Mouse (Mus musculus) intestine, embryonic 14.5 days (tissue): ENCODE measurements at regions not wholly inside any gene's neighbourhood (a gene's known extent, or its start where the extent isn't known, plus 50 kb on each side); places are given as distances from the start of the nearest gene placed in this dataset.

Source experiments
- ATAC-seq: fragments of 200-750 bp; cut with Nextera tagmentation; replicated peaks from 2 replicates; pipeline ENCODE4 v1.8.0; 2017; ENCODE audit warnings: low read depth, moderate number of reproducible peaks, moderate TSS enrichment, moderate library complexity; ENCODE audit not compliant: low FRiP score, low TSS enrichment
- DNase-seq: peaks from one replicate; pipeline ENCODE4 v3.0.0-alpha.2; 2018; ENCODE audit warnings: low spot score
- H3K27ac ChIP-seq: fragments of 300-500 bp; sonication (generic); 2 replicates; pipeline ENCODE4 v1.5.1; 2014; ENCODE audit warnings: low read depth, mild to moderate bottlenecking, control low read depth
- H3K27me3 ChIP-seq: fragments of 300-500 bp; sonication (generic); replicated peaks from 2 replicates; pipeline ENCODE4 v1.6.1; 2014; ENCODE audit warnings: low read length, control low read depth; ENCODE audit not compliant: control insufficient read depth, insufficient read depth
- H3K36me3 ChIP-seq: fragments of 300-500 bp; sonication (generic); 2 replicates; pipeline ENCODE4 v1.6.1; 2014; ENCODE audit warnings: low read length, control low read depth; ENCODE audit not compliant: control insufficient read depth, insufficient read depth
- H3K4me1 ChIP-seq: fragments of 300-500 bp; sonication (generic); replicated peaks from 2 replicates; pipeline ENCODE4 v1.6.1; 2014; ENCODE audit warnings: low read length, control low read depth, mixed read lengths; ENCODE audit not compliant: control insufficient read depth, insufficient read depth
- H3K4me2 ChIP-seq: fragments of 300-500 bp; sonication (generic); 2 replicates; pipeline ENCODE4 v1.6.1; 2014; ENCODE audit warnings: low read length
- H3K4me3 ChIP-seq: fragments of 300-500 bp; sonication (generic); 2 replicates; pipeline ENCODE4 v1.5.1; 2014; ENCODE audit warnings: low read depth, low read length, control low read depth, mixed read lengths
- H3K9ac ChIP-seq: fragments of 300-500 bp; sonication (generic); 2 replicates; pipeline ENCODE4 v1.6.1; 2014; ENCODE audit warnings: mild to moderate bottlenecking, low read length
- H3K9me3 ChIP-seq: fragments of 300-500 bp; sonication (generic); 2 replicates; pipeline ENCODE4 v1.6.1; 2016; ENCODE audit warnings: low read length, control low read depth; ENCODE audit not compliant: control insufficient read depth
- WGBS: fragments of 180-500 bp; shearing (Covaris S2); extraction: QIAGEN DNeasy Blood & Tissue Kit; methylation state at CpG from one replicate; pipeline ENCODE4 v1.1.7; 2014; 5-methylcytosine and 5-hydroxymethylcytosine counted together

DNA sequence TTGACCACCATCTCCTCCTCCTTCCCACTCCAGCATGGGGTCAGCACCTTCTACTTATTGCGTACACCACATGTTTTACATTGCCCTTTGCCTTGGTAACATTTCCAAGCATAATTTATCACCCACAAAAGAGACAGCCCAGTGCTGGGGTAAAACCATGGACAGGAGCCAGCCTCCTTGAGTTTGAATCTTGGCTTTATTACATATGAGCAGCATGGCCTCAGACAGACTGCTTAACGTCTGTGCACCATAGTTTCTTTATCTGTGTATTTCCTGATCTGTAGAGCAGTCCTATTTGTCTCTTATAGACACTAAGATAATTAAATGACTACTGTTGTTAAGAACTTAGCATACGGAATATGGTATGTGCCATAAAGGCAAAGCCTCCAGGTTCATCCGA is 154.0 kb upstream of the Kif2a start:
- H3K9ac ChIP-seq = no peak overlapping the region
- ATAC-seq = no peak
- no peaks in the 10 kb centered on the region for H3K27me3 ChIP-seq
- H3K9me3 ChIP-seq = no peaks in the 10 kb centered on the region
- H3K4me1 ChIP-seq = no peaks in the 10 kb centered on the region
- no peaks in the 10 kb centered on the region for H3K36me3 ChIP-seq
- whole genome bisulfite sequencing = 67% methylated on average over 4 of the region's 4 CpGs
- no peak overlapping the region for H3K27ac ChIP-seq
- H3K4me2 ChIP-seq = no peak overlapping the region
- DNase-seq = no peak
- H3K4me3 ChIP-seq = no peak overlapping the region

DNA sequence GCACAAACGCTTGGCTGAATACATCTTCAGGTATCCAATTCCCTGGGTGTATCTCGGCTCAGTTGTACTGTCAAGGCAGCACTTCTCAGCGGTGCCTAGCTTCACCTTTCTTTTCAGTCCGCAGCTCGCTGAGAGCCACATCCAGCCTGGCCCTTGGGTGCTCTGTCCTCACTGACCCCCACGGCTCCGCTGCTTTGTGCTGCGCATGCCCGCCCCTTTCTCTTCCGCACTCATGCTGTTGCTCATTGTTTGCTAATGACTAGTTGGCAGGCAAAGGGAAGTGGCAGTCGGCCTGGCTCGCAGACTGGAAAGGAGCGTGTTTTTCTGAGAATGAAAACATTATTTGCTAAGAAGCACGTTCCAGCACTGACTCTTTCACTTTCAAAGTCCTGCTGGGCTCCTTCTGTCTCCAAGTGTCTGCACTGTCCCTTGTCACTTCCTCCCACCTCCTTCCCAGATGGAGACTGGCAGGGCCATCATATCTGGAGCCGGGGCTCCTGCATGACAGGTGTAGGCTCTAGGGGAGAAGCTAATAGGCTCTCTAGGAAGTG is 146.7 kb upstream of the Kif2a start:
- H3K27me3 ChIP-seq = no peaks in the 10 kb centered on the region
- peak overlapping the region; percentile 18; the same call in 1 of the 2 replicates for H3K9ac ChIP-seq
- peak overlapping the region; percentile 22 for H3K4me3 ChIP-seq
- peak; percentile 63 for DNase-seq
- 19% methylated on average over 15 of the region's 15 CpGs for WGBS
- no peak for ATAC-seq
- no peak overlapping the region for H3K27ac ChIP-seq
- H3K36me3 ChIP-seq = no peaks in the 10 kb centered on the region
- no peaks in the 10 kb centered on the region for H3K9me3 ChIP-seq
- 0 out of 2 replicates have a peak, but pooled peaks cover 4% of the 10 kb centered on the region for H3K4me1 ChIP-seq
- peak overlapping the region; percentile 53 for H3K4me2 ChIP-seq

- Histone ChIP-seq H3K4me3 (peak overlapping the region; percentile 22; the same call in 1 of the 2 replicates), H3K9ac (0 out of 2 replicates have a peak overlapping the region, but pooled peaks have one; percentile 18), H3K36me3 (no peaks in the 10 kb centered on the region), H3K4me1 (0 out of 2 replicates have a peak, but pooled peaks cover 4% of the 10 kb centered on the region), H3K27ac (no peak overlapping the region), H3K27me3 (no peaks in the 10 kb centered on the region), H3K9me3 (no peaks in the 10 kb centered on the region), H3K4me2 (peak overlapping the region; percentile 53)
- ATAC-seq (no peak), DNase-seq (no peak)
- WGBS = 80% methylated on average over 10 of the region's 10 CpGs
Measured at GRCm38 (mm10) chr13:107167856-107168598, 146.1 kb upstream of the Kif2a start.

- no peaks in the 10 kb centered on the region for H3K27me3 ChIP-seq
- 83% methylated on average over 5 of the region's 5 CpGs for WGBS
- DNase-seq = no peak
Measured at GRCm38 (mm10) chr13:107151548-107151947, 129.6 kb upstream of the Kif2a start.

GRCm38 (mm10) chr13:107141209-107141608 is 119.3 kb upstream of the Kif2a start:
- Histone ChIP-seq H3K27ac (no peak overlapping the region), H3K36me3 (no peaks in the 10 kb centered on the region), H3K27me3 (no peaks in the 10 kb centered on the region), H3K9me3 (no peaks in the 10 kb centered on the region), H3K4me1 (no peaks in the 10 kb centered on the region), H3K9ac (no peak overlapping the region), H3K4me3 (no peak overlapping the region), H3K4me2 (no peak overlapping the region)
- WGBS = 56% methylated on average over 4 of the region's 4 CpGs
- ATAC-seq (no peak), DNase-seq (no peak)

More at GRCm38 (mm10) chr13:107151548-107151947, 129.6 kb upstream of the Kif2a start:
- Histone ChIP-seq H3K9me3 (no peaks in the 10 kb centered on the region), H3K36me3 (no peaks in the 10 kb centered on the region), H3K4me1 (no peaks in the 10 kb centered on the region), H3K27ac (no peak overlapping the region), H3K4me3 (no peak overlapping the region), H3K4me2 (no peak overlapping the region), H3K9ac (no peak overlapping the region)
- no peak for ATAC-seq

GRCm38 (mm10) chr13:107134125-107134524 is 112.2 kb upstream of the Kif2a start:
- Histone ChIP-seq H3K27me3 (no peaks in the 10 kb centered on the region), H3K36me3 (no peaks in the 10 kb centered on the region), H3K27ac (no peak overlapping the region), H3K9ac (no peak overlapping the region), H3K4me2 (no peak overlapping the region), H3K4me1 (no peaks in the 10 kb centered on the region), H3K4me3 (no peak overlapping the region), H3K9me3 (no peaks in the 10 kb centered on the region)
- no peak for DNase-seq
- no peak for ATAC-seq

GRCm38 (mm10) chr13:107126636-107127035 is 104.7 kb upstream of the Kif2a start:
- no peak overlapping the region for H3K27ac ChIP-seq
- H3K9me3 ChIP-seq = no peaks in the 10 kb centered on the region

DNA sequence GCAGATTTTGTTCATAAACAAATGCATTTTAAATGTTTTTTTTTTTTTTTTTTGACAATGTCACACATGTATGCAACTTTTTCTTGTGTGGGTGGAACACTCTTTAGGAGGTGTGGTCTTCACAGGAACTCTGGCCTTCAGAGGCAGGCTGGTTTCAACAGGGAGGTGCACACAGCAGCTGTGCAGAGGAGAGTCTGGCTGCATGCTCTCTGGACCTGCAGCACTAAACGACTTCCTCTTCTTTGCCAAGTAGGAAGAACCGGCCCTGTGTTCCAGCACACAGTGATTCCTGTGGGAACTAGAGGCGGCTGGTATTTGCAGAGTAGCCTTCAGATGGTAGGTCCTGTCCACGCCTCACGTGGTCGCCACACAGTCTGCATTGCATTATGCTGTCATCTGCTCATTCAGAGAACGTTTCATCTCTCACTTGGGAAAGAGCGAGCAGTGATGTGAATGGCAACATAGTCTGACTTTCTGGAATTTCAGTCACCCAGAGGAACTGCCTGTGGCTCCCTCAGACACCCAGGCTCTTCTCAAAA is 102.3 kb upstream of the Kif2a start:
- no peak overlapping the region for H3K4me3 ChIP-seq
- no peaks in the 10 kb centered on the region for H3K27me3 ChIP-seq
- 66% methylated on average over 8 of the region's 8 CpGs for WGBS
- no peak for ATAC-seq
- no peak overlapping the region for H3K9ac ChIP-seq
- no peak overlapping the region for H3K27ac ChIP-seq
- H3K36me3 ChIP-seq = no peaks in the 10 kb centered on the region
- no peaks in the 10 kb centered on the region for H3K4me1 ChIP-seq
- H3K4me2 ChIP-seq = no peak overlapping the region
- H3K9me3 ChIP-seq = no peaks in the 10 kb centered on the region
- no peak for DNase-seq

More at GRCm38 (mm10) chr13:107126636-107127035, 104.7 kb upstream of the Kif2a start:
- WGBS = 88% methylated on average over 7 of the region's 7 CpGs
- ATAC-seq (no peak), DNase-seq (no peak)
- Histone ChIP-seq H3K27me3 (no peaks in the 10 kb centered on the region), H3K4me3 (no peak overlapping the region), H3K4me2 (no peak overlapping the region), H3K4me1 (no peaks in the 10 kb centered on the region), H3K9ac (no peak overlapping the region), H3K36me3 (no peaks in the 10 kb centered on the region)
